Mouse (Mus musculus): ENCODE data around the gene Loxl3. TPM values are rescaled to one million over a fixed set of nuclear protein-coding genes. Genes with fewer than 3 reads are reported as not detected.

Loxl3 gene
- polyA plus RNA-seq, 1 experiment from 2014 or later = 8.3 TPM

- H3K4me2 ChIP-seq (ENCODE audit: low read depth, low read length) = peak within 1 kb of the TSS; percentile 97
- no peaks in the 10 kb centered on the region for H3K36me3 ChIP-seq (ENCODE audit: control insufficient read depth, insufficient read depth)
- peak within 1 kb of the TSS; percentile 81 for H3K4me3 ChIP-seq (ENCODE audit: low read length)
- peak within 1 kb of the TSS; percentile 87 for H3K27ac ChIP-seq (ENCODE audit: low read length)
- peak within 1 kb of the TSS; percentile 92 for H3K9ac ChIP-seq (ENCODE audit: low read length)
- peaks cover 17% of the 10 kb centered on the region for H3K4me1 ChIP-seq (ENCODE audit: control insufficient read depth, insufficient read depth, low read length)
- H3K27me3 ChIP-seq (ENCODE audit: control insufficient read depth, insufficient read depth, low read length) = peaks cover 3% of the 10 kb centered on the region
- peak; percentile 86 for ATAC-seq (replicated peaks; ENCODE audit: extremely low read depth, insufficient read depth, low FRiP score)
- no peaks in the 10 kb centered on the region for H3K9me3 ChIP-seq (replicated peaks; ENCODE audit: control insufficient read depth, low read length)
- under 1% methylated on average over 25 of the region's 25 CpGs for WGBS
Observed at GRCm38 (mm10) chr6:83101316-83101687, 67.3 kb downstream of the Loxl3 start, which contains the start of the genes Ccdc142 and Gm42688. Gene Ccdc142 (plus strand): TSS chr6:83101601. Gene Gm42688 (plus strand): TSS chr6:83101617.

- under 1% methylated on average over 72 of the region's 74 CpGs for WGBS
- H3K4me1 ChIP-seq (ENCODE audit: control insufficient read depth, insufficient read depth, low read length) = peaks cover 17% of the 10 kb centered on the region
- H3K9ac ChIP-seq (ENCODE audit: low read length) = peak overlapping the region; percentile 92
- peaks cover 3% of the 10 kb centered on the region for H3K27me3 ChIP-seq (ENCODE audit: control insufficient read depth, insufficient read depth, low read length)
- H3K9me3 ChIP-seq (replicated peaks; ENCODE audit: control insufficient read depth, low read length) = no peaks in the 10 kb centered on the region
- peak overlapping the region; percentile 97 for H3K4me2 ChIP-seq (ENCODE audit: low read depth, low read length)
- H3K4me3 ChIP-seq (ENCODE audit: low read length) = peak overlapping the region; percentile 81
- H3K36me3 ChIP-seq (ENCODE audit: control insufficient read depth, insufficient read depth) = no peaks in the 10 kb centered on the region
- ATAC-seq (replicated peaks; ENCODE audit: extremely low read depth, insufficient read depth, low FRiP score) = peak; percentile 79
- H3K27ac ChIP-seq (ENCODE audit: low read length) = peak overlapping the region; percentile 87
Observed at GRCm38 (mm10) chr6:83101688-83102556, 67.9 kb downstream of the Loxl3 start.

MicroRNAs encoded within 50 kb of the gene (microRNA counts, 519-probe panel; counts per million panel counts)
- microRNA mmu-miR-3470a+mmu-miR-3470b = 1,946 counts per million, percentile 19 among the panel's probes with 10 or more counts

Small RNAs within 50 kb of the gene (microRNA-seq; reads per million reads assigned to microRNA genes)
- not detected for gene Mir3470a
- gene Mir7040 = not detected

Other genes starting within 250 kb of the Loxl3 start
- 0.53 and 1.2 TPM in 2 replicates for gene Sema4f, start 94.4 kb upstream of the Loxl3 start, polyA plus RNA-seq (2015; fragmentation: Nextera tagmentation; extraction: Ambion mirVana)
- 0.69 and 0.71 TPM in 2 replicates for gene M1ap, start 87.3 kb upstream of the Loxl3 start, polyA plus RNA-seq (2015; fragmentation: Nextera tagmentation; extraction: Ambion mirVana)
- gene Dok1, start 702 bp upstream of the Loxl3 start, polyA plus RNA-seq (2015; fragmentation: Nextera tagmentation; extraction: Ambion mirVana) = 8.5 and 9.5 TPM in 2 replicates
- gene Aup1, start 20.3 kb downstream of the Loxl3 start, polyA plus RNA-seq (2015; fragmentation: Nextera tagmentation; extraction: Ambion mirVana) = 140 and 148 TPM in 2 replicates
- gene Htra2, start 21.1 kb downstream of the Loxl3 start, polyA plus RNA-seq (2015; fragmentation: Nextera tagmentation; extraction: Ambion mirVana) = 81.8 and 94.5 TPM in 2 replicates
- gene Dqx1, start 23.7 kb downstream of the Loxl3 start, polyA plus RNA-seq (2015; fragmentation: Nextera tagmentation; extraction: Ambion mirVana) = 0.57 and 0.75 TPM in 2 replicates
- 0.27 and 0.45 TPM in 2 replicates for gene Tlx2, start 36.1 kb downstream of the Loxl3 start, polyA plus RNA-seq (2015; fragmentation: Nextera tagmentation; extraction: Ambion mirVana)
- gene Pcgf1, start 43.7 kb downstream of the Loxl3 start, polyA plus RNA-seq (2015; fragmentation: Nextera tagmentation; extraction: Ambion mirVana) = 16.6 and 18.0 TPM in 2 replicates
- gene Lbx2, start 52.2 kb downstream of the Loxl3 start, polyA plus RNA-seq (2015; fragmentation: Nextera tagmentation; extraction: Ambion mirVana) = 0.35 and 0.40 TPM in 2 replicates
- gene Ccdc142, start 67.4 kb downstream of the Loxl3 start, polyA plus RNA-seq (2015; fragmentation: Nextera tagmentation; extraction: Ambion mirVana) = 2.0 and 2.6 TPM in 2 replicates
- gene Gm42688, start 67.4 kb downstream of the Loxl3 start, polyA plus RNA-seq (2015; fragmentation: Nextera tagmentation; extraction: Ambion mirVana) = 1.9 and 2.2 TPM in 2 replicates
- 165 and 169 TPM in 2 replicates for gene Mrpl53, start 74.9 kb downstream of the Loxl3 start, polyA plus RNA-seq (2015; fragmentation: Nextera tagmentation; extraction: Ambion mirVana)
- 14.0 and 23.9 TPM in 2 replicates for gene Mogs, start 81.3 kb downstream of the Loxl3 start, polyA plus RNA-seq (2015; fragmentation: Nextera tagmentation; extraction: Ambion mirVana)
- gene Wbp1, start 87.4 kb downstream of the Loxl3 start, polyA plus RNA-seq (2015; fragmentation: Nextera tagmentation; extraction: Ambion mirVana) = 96.1 and 98.3 TPM in 2 replicates
- gene Ino80b, start 91.3 kb downstream of the Loxl3 start, polyA plus RNA-seq (2015; fragmentation: Nextera tagmentation; extraction: Ambion mirVana) = 7.4 and 8.1 TPM in 2 replicates
- gene Rtkn, start 101.3 kb downstream of the Loxl3 start, polyA plus RNA-seq (2015; fragmentation: Nextera tagmentation; extraction: Ambion mirVana) = 21.1 and 26.0 TPM in 2 replicates
- 3.8 and 5.4 TPM in 2 replicates for gene Wdr54, start 122.2 kb downstream of the Loxl3 start, polyA plus RNA-seq (2015; fragmentation: Nextera tagmentation; extraction: Ambion mirVana)
- gene 1700003E16Rik, start 122.2 kb downstream of the Loxl3 start, polyA plus RNA-seq (2015; fragmentation: Nextera tagmentation; extraction: Ambion mirVana) = 1.5 and 2.2 TPM in 2 replicates
- gene Dctn1, start 131.7 kb downstream of the Loxl3 start, polyA plus RNA-seq (2015; fragmentation: Nextera tagmentation; extraction: Ambion mirVana) = 76.9 and 78.1 TPM in 2 replicates
- 0.17 and 0.50 TPM in 2 replicates for gene Slc4a5, start 185.7 kb downstream of the Loxl3 start, polyA plus RNA-seq (2015; fragmentation: Nextera tagmentation; extraction: Ambion mirVana)

Data from heart, embryonic 16.5 days (tissue).